Mouse (Mus musculus): ENCODE measurements around the gene Tmprss11c. TPM values are rescaled to one million over a fixed set of nuclear protein-coding genes. Genes with fewer than 3 reads are reported as not detected.

Gene Tmprss11c
- total and polyA plus RNA-seq, 2 experiments = not detected

DNA sequence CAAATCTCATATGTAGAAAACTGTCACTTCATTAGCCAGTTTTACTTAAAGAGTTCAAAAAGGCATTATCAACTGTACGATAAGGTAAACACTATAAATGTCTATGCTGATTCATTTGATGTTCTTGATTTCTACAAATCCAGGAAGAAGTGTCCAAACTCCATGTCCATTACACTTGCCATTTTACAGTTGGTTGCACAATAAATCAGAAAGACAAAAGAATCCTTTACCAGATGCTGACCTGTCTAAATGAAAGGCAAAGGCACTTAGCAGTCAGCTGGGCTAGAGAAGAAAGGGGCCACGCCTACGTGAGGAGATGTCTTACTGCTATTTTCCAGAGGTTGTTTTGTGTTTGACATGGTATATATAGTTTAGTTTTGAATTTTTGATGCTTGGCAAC is 44.8 kb downstream of the Tmprss11c start:
- no peaks in the 10 kb centered on the region for H3K4me1 ChIP-seq (ENCODE audit: control insufficient read depth, insufficient read depth, low read length)
- H3K79me2 ChIP-seq (ENCODE audit: control insufficient read depth, insufficient read depth, low read length) = no peaks in the 10 kb centered on the region
- no peaks in the 10 kb centered on the region for H3K36me3 ChIP-seq (ENCODE audit: control insufficient read depth, insufficient read depth, low read length)
- 83% methylated on average over 3 of the region's 3 CpGs for WGBS
- no peak overlapping the region for H3K9ac ChIP-seq (ENCODE audit: low read depth, low read length)
- H3K4me3 ChIP-seq (ENCODE audit: insufficient read depth, low read depth, low read length) = no peak overlapping the region
- H3K27ac ChIP-seq (replicated peaks; ENCODE audit: insufficient read depth, low read depth, low read length) = no peak overlapping the region
- H3K27me3 ChIP-seq (ENCODE audit: control insufficient read depth, insufficient read depth, low read length) = no peaks in the 10 kb centered on the region
- DNase-seq (ENCODE audit: extremely low read depth, low read depth, low spot score) = no peak
- TF ChIP-seq POLR2A (IDR thresholded peaks at IDR 0.05; ENCODE audit: extremely low read depth, insufficient read depth, low read length) (no peak), CTCF (IDR thresholded peaks at IDR 0.05; ENCODE audit: low read depth, low read length) (no peak)

DNA sequence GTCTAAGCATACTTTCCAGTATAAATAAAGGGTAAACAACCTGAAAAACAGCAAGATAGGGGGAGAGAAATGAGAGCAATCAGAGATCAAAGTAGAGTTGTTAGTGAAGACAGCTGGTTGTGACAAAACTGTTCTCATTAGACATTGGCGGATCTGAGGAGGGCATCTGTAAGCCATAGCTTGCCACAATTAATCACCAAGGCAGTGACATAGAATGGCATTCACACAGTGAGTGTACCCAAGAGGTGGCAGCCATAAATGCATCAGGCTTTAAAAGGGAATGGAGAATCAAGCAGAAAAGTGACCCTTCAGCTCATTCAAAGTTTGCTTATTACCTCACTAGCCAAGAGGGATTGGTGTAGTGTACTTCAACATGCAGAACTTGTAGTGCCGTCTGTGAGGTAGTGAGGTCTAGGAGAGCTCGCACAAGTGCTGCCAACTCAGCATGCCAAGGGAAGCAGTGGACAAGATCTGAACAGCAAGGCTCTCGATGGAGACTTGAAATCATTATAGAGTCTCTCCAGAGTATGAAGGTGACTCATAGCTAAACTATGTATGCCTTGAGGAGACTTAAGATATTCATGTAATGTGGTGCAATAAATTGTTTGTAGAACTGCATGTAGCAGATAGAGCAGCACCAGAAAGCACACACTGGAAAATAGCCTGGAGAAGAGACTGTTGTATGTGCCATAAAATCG is 61.8 kb downstream of the Tmprss11c start:
- Histone ChIP-seq H3K27ac (replicated peaks; ENCODE audit: insufficient read depth, low read depth, low read length) (no peak overlapping the region), H3K9ac (ENCODE audit: low read depth, low read length) (no peak overlapping the region), H3K27me3 (ENCODE audit: control insufficient read depth, insufficient read depth, low read length) (no peaks in the 10 kb centered on the region), H3K36me3 (ENCODE audit: control insufficient read depth, insufficient read depth, low read length) (no peaks in the 10 kb centered on the region), H3K4me3 (ENCODE audit: insufficient read depth, low read depth, low read length) (no peak overlapping the region), H3K79me2 (ENCODE audit: control insufficient read depth, insufficient read depth, low read length) (no peaks in the 10 kb centered on the region), H3K4me1 (ENCODE audit: control insufficient read depth, insufficient read depth, low read length) (no peaks in the 10 kb centered on the region)
- no peak for TF ChIP-seq CTCF (IDR thresholded peaks at IDR 0.05; ENCODE audit: low read depth, low read length)
- no peak for TF ChIP-seq POLR2A (IDR thresholded peaks at IDR 0.05; ENCODE audit: extremely low read depth, insufficient read depth, low read length)
- DNase-seq (ENCODE audit: extremely low read depth, low read depth, low spot score) = no peak
- WGBS = 81% methylated on average over 5 of the region's 5 CpGs

DNA sequence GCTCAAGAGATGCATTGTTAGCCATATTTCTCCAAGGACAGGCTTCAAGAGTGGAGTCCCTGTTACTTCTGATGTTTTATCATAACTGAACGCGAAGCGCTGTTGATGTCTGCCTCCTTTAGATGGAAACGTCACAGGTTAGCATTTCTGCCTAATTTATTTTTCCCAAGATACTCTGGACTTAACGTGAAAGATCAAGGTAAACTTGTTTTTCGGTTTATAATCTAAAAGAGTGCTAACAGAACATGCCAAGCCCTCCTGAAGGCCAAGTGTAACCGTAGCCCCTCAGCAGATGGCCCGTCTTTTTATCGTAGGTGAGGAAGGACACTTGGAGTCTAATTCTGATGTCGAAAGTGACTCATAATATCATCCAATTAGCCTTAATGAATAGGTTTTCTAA is 91.3 kb downstream of the Tmprss11c start, which contains the start of gene Gnrhr:
Gene Gnrhr (minus strand): TSS at position 101 of the 400 bp plus-strand sequence.
- H3K79me2 ChIP-seq (ENCODE audit: control insufficient read depth, insufficient read depth, low read length) = no peaks in the 10 kb centered on the region
- DNase-seq (ENCODE audit: extremely low read depth, low read depth, low spot score) = no peak
- no peak for TF ChIP-seq POLR2A (IDR thresholded peaks at IDR 0.05; ENCODE audit: extremely low read depth, insufficient read depth, low read length)
- TF ChIP-seq CTCF (IDR thresholded peaks at IDR 0.05; ENCODE audit: low read depth, low read length) = no peak
- H3K9ac ChIP-seq (ENCODE audit: low read depth, low read length) = no peak within 1 kb of the TSS
- H3K27me3 ChIP-seq (ENCODE audit: control insufficient read depth, insufficient read depth, low read length) = no peaks in the 10 kb centered on the region; the same call in 1 of the 2 replicates
- 86% methylated on average over 10 of the region's 10 CpGs for whole genome bisulfite sequencing
- no peaks in the 10 kb centered on the region for H3K36me3 ChIP-seq (ENCODE audit: control insufficient read depth, insufficient read depth, low read length)
- no peak within 1 kb of the TSS for H3K4me3 ChIP-seq (ENCODE audit: insufficient read depth, low read depth, low read length)
- H3K27ac ChIP-seq (replicated peaks; ENCODE audit: insufficient read depth, low read depth, low read length) = no peak within 1 kb of the TSS
- H3K4me1 ChIP-seq (ENCODE audit: control insufficient read depth, insufficient read depth, low read length) = no peaks in the 10 kb centered on the region

DNA sequence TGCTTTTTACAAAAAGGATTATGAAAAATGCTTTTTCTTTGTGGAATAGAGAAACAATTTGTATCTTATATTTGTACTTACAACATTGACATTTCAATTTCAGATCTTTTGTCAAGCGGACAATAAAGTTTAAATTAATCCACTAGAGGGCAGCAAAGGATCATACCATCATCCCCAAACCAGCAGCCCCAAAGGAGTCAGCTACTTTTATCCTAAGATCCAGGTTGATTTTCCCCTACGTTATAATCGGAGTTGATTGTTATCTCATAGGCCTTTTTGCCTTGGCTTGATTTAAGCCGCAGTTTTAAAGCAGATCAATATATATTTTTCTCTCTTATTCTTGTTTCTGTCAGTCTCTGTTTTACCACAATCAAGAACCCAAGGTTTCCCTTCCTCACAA is 97.8 kb downstream of the Tmprss11c start:
- DNase-seq (ENCODE audit: extremely low read depth, low read depth, low spot score) = peak; percentile 54
- Histone ChIP-seq H3K27me3 (ENCODE audit: control insufficient read depth, insufficient read depth, low read length) (no peaks in the 10 kb centered on the region), H3K9ac (ENCODE audit: low read depth, low read length) (no peak overlapping the region), H3K36me3 (ENCODE audit: control insufficient read depth, insufficient read depth, low read length) (no peaks in the 10 kb centered on the region), H3K4me3 (ENCODE audit: insufficient read depth, low read depth, low read length) (no peak overlapping the region), H3K27ac (replicated peaks; ENCODE audit: insufficient read depth, low read depth, low read length) (no peak overlapping the region), H3K79me2 (ENCODE audit: control insufficient read depth, insufficient read depth, low read length) (no peaks in the 10 kb centered on the region), H3K4me1 (ENCODE audit: control insufficient read depth, insufficient read depth, low read length) (no peaks in the 10 kb centered on the region)
- 9% methylated on average over 4 of the region's 4 CpGs for WGBS
- TF ChIP-seq POLR2A (IDR thresholded peaks at IDR 0.05; ENCODE audit: extremely low read depth, insufficient read depth, low read length) = no peak
- TF ChIP-seq CTCF (IDR thresholded peaks at IDR 0.05; ENCODE audit: low read depth, low read length) = peak; percentile 27; the same call in 1 of the 2 replicates

DNA sequence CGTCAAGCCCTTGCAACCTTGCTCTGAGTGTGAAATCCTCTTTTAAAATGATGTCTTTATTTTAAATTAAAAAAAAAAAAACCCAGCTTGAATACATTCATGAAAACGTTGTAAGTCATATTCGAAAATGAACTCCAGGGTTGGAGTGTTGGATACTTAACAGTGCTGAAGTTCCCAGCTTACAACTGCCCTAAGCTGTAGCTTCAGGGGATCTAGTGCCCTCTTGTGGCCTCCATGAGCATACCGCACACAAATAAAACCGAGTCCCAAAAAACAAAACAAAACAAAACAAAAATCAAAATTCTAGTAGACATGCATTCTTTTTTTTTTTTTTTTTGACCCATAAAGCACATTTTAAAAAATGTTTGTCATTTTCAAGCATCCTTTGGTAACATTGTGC is 98.3 kb downstream of the Tmprss11c start:
- TF ChIP-seq POLR2A (IDR thresholded peaks at IDR 0.05; ENCODE audit: extremely low read depth, insufficient read depth, low read length) (no peak), CTCF (IDR thresholded peaks at IDR 0.05; ENCODE audit: low read depth, low read length) (peak; percentile 62; the same call in 1 of the 2 replicates)
- no peak overlapping the region for H3K9ac ChIP-seq (ENCODE audit: low read depth, low read length)
- H3K27me3 ChIP-seq (ENCODE audit: control insufficient read depth, insufficient read depth, low read length) = no peaks in the 10 kb centered on the region
- no peaks in the 10 kb centered on the region for H3K79me2 ChIP-seq (ENCODE audit: control insufficient read depth, insufficient read depth, low read length)
- no peaks in the 10 kb centered on the region for H3K4me1 ChIP-seq (ENCODE audit: control insufficient read depth, insufficient read depth, low read length)
- no peak overlapping the region for H3K27ac ChIP-seq (replicated peaks; ENCODE audit: insufficient read depth, low read depth, low read length)
- no peak overlapping the region for H3K4me3 ChIP-seq (ENCODE audit: insufficient read depth, low read depth, low read length)
- WGBS = 19% methylated on average over 5 of the region's 5 CpGs
- H3K36me3 ChIP-seq (ENCODE audit: control insufficient read depth, insufficient read depth, low read length) = no peaks in the 10 kb centered on the region
- peak; percentile 61 for DNase-seq (ENCODE audit: extremely low read depth, low read depth, low spot score)

DNA sequence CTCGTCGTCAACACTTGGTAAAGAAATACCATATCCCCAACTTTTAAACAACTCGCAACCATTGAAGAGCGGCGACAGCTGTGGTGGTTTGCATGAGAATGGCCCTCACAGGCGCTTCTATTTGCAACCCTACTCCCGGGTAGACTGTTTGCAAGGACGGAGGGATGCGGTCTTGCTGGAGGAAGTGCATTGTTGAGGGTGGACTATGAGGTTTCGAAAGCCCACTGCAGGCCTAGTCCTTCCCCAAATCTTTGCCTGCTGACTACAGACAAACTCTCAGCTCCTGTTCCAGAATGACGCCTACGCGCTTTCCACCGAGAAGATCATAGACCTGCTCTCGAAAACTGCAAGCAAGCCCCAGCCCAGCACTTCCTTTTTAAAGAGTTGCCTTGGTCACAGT is 98.8 kb downstream of the Tmprss11c start:
- Histone ChIP-seq H3K36me3 (ENCODE audit: control insufficient read depth, insufficient read depth, low read length) (no peaks in the 10 kb centered on the region), H3K9ac (ENCODE audit: low read depth, low read length) (no peak overlapping the region), H3K4me3 (ENCODE audit: insufficient read depth, low read depth, low read length) (no peak overlapping the region), H3K27ac (replicated peaks; ENCODE audit: insufficient read depth, low read depth, low read length) (no peak overlapping the region), H3K4me1 (ENCODE audit: control insufficient read depth, insufficient read depth, low read length) (no peaks in the 10 kb centered on the region), H3K27me3 (ENCODE audit: control insufficient read depth, insufficient read depth, low read length) (no peaks in the 10 kb centered on the region), H3K79me2 (ENCODE audit: control insufficient read depth, insufficient read depth, low read length) (no peaks in the 10 kb centered on the region)
- WGBS = 56% methylated on average over 15 of the region's 15 CpGs
- TF ChIP-seq CTCF (IDR thresholded peaks at IDR 0.05; ENCODE audit: low read depth, low read length) (no peak), POLR2A (IDR thresholded peaks at IDR 0.05; ENCODE audit: extremely low read depth, insufficient read depth, low read length) (no peak)
- peak; percentile 17 for DNase-seq (ENCODE audit: extremely low read depth, low read depth, low spot score)
